Mouse (Mus musculus) lung, postnatal 0 days (tissue): ENCODE data around the gene Rpn1.

ENCODE experiments used
- CTCF ChIP-seq: IDR thresholded peaks from 2 replicates; pipeline ENCODE4 v1.5.1; 2016; ENCODE audit warnings: antibody characterized with exemption, mild to moderate bottlenecking
- EP300 ChIP-seq: IDR thresholded peaks from 2 replicates; pipeline ENCODE4 v1.6.1; 2016; ENCODE audit warnings: antibody characterized with exemption, mild to moderate bottlenecking, control low read depth

DNA sequence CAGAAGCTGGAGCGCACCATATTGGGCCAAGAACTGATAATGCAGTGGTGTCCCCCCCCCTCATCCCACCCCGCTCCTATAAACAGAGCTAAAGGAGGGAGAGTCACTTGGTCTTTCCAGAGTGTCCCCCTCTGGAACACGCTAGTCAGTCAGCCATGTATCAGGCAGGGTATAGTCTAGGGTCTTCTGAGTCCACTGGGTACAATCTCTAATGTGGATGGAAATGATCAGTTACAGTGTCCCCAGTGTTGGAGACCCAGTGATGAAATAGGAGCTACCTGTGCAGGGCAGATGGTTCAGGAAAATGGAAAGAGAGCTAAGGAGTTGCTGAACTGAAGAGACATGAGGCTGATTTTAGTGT is 38.9 kb upstream of the Rpn1 start:
- TF ChIP-seq CTCF (no peak), EP300 (no peak)
